Mouse (Mus musculus) kidney, embryonic 16.5 days (tissue): Measurements from ENCODE around the gene Hmcn2. TPM values are rescaled to one million over a fixed set of nuclear protein-coding genes. Genes with fewer than 3 reads are reported as not detected.

ENCODE experiments used
- ATAC-seq: fragments of 200-750 bp; cut with Nextera tagmentation; 2 replicates; pipeline ENCODE4 v1.8.0; 2017; ENCODE audit warnings: moderate TSS enrichment; ENCODE audit not compliant: low FRiP score, low TSS enrichment
- H3K27ac ChIP-seq: fragments of 300-500 bp; sonication (generic); 2 replicates; pipeline ENCODE4 v1.5.1; 2014; ENCODE audit warnings: low read length
- H3K27me3 ChIP-seq: fragments of 300-500 bp; sonication (generic); 2 replicates; pipeline ENCODE4 v1.6.1; 2014; ENCODE audit warnings: low read length, control low read depth, mixed read lengths; ENCODE audit not compliant: insufficient read depth
- H3K36me3 ChIP-seq: fragments of 300-500 bp; sonication (generic); 2 replicates; pipeline ENCODE4 v1.6.1; 2014; ENCODE audit warnings: low read length, control low read depth, mixed read lengths; ENCODE audit not compliant: insufficient read depth
- H3K4me1 ChIP-seq: fragments of 300-500 bp; sonication (generic); 2 replicates; pipeline ENCODE4 v1.6.1; 2014; ENCODE audit warnings: low read length, control low read depth, mixed read lengths; ENCODE audit not compliant: insufficient read depth
- H3K4me2 ChIP-seq: fragments of 300-500 bp; sonication (generic); replicated peaks from 2 replicates; pipeline ENCODE4 v1.6.1; 2014; ENCODE audit warnings: low read depth, low read length
- H3K4me3 ChIP-seq: fragments of 300-500 bp; sonication (generic); 2 replicates; pipeline ENCODE4 v1.5.1; 2014; ENCODE audit warnings: mild to moderate bottlenecking, low read length
- H3K9ac ChIP-seq: fragments of 300-500 bp; sonication (generic); replicated peaks from 2 replicates; pipeline ENCODE4 v1.6.1; 2014; ENCODE audit warnings: low read length
- H3K9me3 ChIP-seq: fragments of 300-500 bp; sonication (generic); 2 replicates; pipeline ENCODE4 v1.6.1; 2016; ENCODE audit warnings: low read length, control low read depth
- WGBS: fragments of 180-500 bp; shearing (Covaris S2); extraction: QIAGEN DNeasy Blood & Tissue Kit; methylation state at CpG from one replicate; pipeline ENCODE4 v1.1.7; 2014; 5-methylcytosine and 5-hydroxymethylcytosine counted together
- polyA plus RNA-seq: library from polyadenylated mRNA; unstranded; fragments of >200 nt; fragmentation: Nextera tagmentation; extraction: Ambion mirVana; gene quantifications from 2 replicates; pipeline ENCODE4 v1.2.1, GENCODE M21; 2015

Hmcn2 gene
- polyA plus RNA-seq, 1 experiment from 2014 or later, result 0.34 TPM

DNA sequence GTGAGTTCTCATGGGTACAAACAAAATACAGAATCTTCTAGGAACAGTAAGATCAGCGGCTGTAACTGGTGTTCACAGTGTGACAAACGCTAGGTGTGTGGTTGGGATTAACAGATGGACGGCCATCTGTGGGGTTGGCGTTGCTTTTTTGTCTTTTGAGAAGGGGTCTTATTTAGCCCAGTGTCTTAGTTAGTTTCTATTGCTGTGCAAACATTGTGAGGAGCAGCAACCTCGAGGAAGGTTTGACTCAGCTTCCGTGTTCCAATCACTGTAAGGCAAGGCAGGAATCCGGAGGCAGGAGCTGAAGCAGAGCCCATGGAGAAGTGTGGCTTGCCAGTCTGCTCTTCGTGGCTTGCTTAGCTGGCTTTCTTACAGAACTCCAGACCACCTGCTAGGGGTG is 33.1 kb upstream of the Hmcn2 start:
- no peak for ATAC-seq
- H3K36me3 ChIP-seq, result peaks cover 24% of the 10 kb centered on the region; the same call in 1 of the 2 replicates
- 90% methylated on average over 8 of the region's 8 CpGs for WGBS

DNA sequence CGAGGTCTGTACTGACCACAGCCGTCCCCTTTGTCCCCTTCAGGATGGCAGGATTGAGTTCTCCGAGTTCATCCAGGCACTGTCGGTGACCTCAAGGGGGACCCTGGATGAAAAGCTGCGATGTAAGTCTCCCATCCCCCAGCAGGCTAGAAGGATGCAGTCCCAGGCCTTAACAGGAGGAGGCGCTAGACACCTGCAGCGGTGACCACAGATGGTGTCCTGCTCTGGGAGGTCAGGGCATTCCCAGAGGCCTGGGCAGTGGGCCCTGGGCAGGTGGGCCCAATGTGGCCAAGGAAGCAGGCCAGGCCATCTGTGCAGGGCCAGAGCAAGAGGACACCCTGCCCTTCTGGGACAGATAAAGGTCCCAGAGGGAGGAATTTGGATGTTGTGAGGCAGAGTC is 31.9 kb upstream of the Hmcn2 start:
- H3K27ac ChIP-seq, result no peak overlapping the region
- no peak overlapping the region for H3K9ac ChIP-seq
- 60% methylated on average over 7 of the region's 7 CpGs for WGBS
- H3K9me3 ChIP-seq, result no peaks in the 10 kb centered on the region
- no peaks in the 10 kb centered on the region for H3K4me1 ChIP-seq
- no peaks in the 10 kb centered on the region for H3K27me3 ChIP-seq
- no peak overlapping the region for H3K4me3 ChIP-seq
- peaks cover 27% of the 10 kb centered on the region for H3K36me3 ChIP-seq
- ATAC-seq, result no peak
- H3K4me2 ChIP-seq, result no peak overlapping the region

More for the DNA sequence above, 33.1 kb upstream of the Hmcn2 start:
- Histone ChIP-seq H3K9me3 (no peaks in the 10 kb centered on the region), H3K4me3 (no peak overlapping the region), H3K4me1 (no peaks in the 10 kb centered on the region), H3K9ac (no peak overlapping the region), H3K27ac (no peak overlapping the region), H3K4me2 (no peak overlapping the region), H3K27me3 (no peaks in the 10 kb centered on the region)

DNA sequence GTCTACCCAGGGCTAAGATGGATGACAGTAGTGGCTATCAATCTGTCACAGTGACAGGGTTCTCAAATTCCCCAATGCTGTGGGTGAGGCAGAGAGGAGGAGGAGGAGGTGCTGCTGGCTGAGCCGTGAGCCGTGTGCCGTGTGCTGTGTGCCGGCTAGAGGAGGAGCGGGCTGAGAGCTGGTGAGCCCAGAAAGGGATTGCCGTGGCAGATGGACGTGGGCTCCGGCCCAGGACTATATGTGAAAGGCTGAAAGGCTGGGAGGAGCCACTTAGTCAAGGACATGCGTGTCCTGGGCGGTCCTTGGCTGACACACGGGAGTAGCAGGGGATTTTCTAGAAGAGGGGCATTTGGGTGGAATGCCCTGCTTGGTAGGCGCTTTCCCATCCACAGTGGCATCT is 31.3 kb upstream of the Hmcn2 start:
- H3K27ac ChIP-seq, result no peak overlapping the region

GRCm38 (mm10) chr2:31284531-31284930 is 29.7 kb upstream of the Hmcn2 start:
- peaks cover 40% of the 10 kb centered on the region for H3K36me3 ChIP-seq
- WGBS, result 81% methylated on average over 5 of the region's 5 CpGs
- no peaks in the 10 kb centered on the region for H3K4me1 ChIP-seq
- no peaks in the 10 kb centered on the region for H3K9me3 ChIP-seq
- H3K4me3 ChIP-seq, result no peak overlapping the region
- no peak overlapping the region for H3K27ac ChIP-seq
- no peaks in the 10 kb centered on the region for H3K27me3 ChIP-seq
- no peak for ATAC-seq
- H3K4me2 ChIP-seq, result no peak overlapping the region
- no peak overlapping the region for H3K9ac ChIP-seq

More for the DNA sequence above, 31.3 kb upstream of the Hmcn2 start:
- WGBS, result 70% methylated on average over 12 of the region's 12 CpGs
- no peak for ATAC-seq
- Histone ChIP-seq H3K36me3 (peaks cover 30% of the 10 kb centered on the region), H3K9me3 (no peaks in the 10 kb centered on the region), H3K4me3 (no peak overlapping the region), H3K4me2 (no peak overlapping the region), H3K9ac (no peak overlapping the region), H3K27me3 (no peaks in the 10 kb centered on the region), H3K4me1 (no peaks in the 10 kb centered on the region)

DNA sequence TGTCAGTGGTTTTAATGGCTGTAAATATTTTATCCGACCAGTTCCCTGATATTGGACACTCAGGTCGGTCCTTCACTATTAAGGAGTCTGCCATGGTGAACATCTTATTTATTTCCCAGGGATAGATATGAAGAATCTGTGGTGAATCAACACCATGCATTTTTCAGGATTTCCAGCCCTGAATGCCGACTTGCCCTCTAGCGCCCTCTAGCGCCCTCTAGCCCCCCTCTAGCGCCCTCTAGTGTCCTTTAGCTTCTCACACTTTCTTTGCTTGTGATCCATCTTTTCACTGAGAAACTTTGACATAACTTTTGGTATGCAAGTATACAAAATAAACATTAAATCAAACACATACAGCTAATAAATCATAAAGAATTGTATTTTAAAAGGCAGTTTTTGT is 22.8 kb upstream of the Hmcn2 start:
- Histone ChIP-seq H3K9ac (no peak overlapping the region), H3K4me3 (no peak overlapping the region), H3K27me3 (no peaks in the 10 kb centered on the region), H3K4me1 (no peaks in the 10 kb centered on the region), H3K9me3 (no peaks in the 10 kb centered on the region), H3K27ac (no peak overlapping the region), H3K36me3 (peaks cover 50% of the 10 kb centered on the region), H3K4me2 (no peak overlapping the region)
- WGBS, result 7% methylated on average over 6 of the region's 6 CpGs
- no peak for ATAC-seq

GRCm38 (mm10) chr2:31294985-31295384 is 19.2 kb upstream of the Hmcn2 start:
- no peak overlapping the region for H3K9ac ChIP-seq
- no peaks in the 10 kb centered on the region for H3K9me3 ChIP-seq
- peaks cover 7% of the 10 kb centered on the region for H3K4me1 ChIP-seq
- H3K27ac ChIP-seq, result no peak overlapping the region
- H3K4me3 ChIP-seq, result no peak overlapping the region
- H3K27me3 ChIP-seq, result no peaks in the 10 kb centered on the region
- 1% methylated on average over 4 of the region's 4 CpGs for WGBS
- no peak overlapping the region for H3K4me2 ChIP-seq
- peaks cover 29% of the 10 kb centered on the region for H3K36me3 ChIP-seq
- ATAC-seq, result no peak

DNA sequence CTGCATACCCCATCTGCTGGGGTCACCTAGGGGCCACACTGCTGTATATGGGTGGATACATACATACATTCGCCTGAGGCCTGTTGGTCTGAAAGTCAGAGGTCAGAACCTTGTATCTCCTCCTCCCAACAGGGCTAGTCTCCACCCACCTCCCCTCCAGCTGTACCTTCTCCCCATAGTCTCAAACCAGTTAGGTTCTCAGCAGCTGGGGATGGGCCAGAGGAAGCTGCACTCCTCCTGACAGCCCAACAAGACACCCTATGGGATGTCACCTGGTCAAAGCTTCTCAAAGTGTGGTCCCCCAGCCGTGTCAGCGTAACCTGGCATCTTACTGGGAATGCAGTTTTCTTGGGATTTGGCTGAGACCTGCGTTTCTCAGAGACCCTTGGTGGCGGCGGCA is 17.8 kb upstream of the Hmcn2 start:
- H3K36me3 ChIP-seq, result peaks cover 23% of the 10 kb centered on the region
- H3K4me2 ChIP-seq, result no peak overlapping the region
- H3K9me3 ChIP-seq, result no peaks in the 10 kb centered on the region
- H3K27me3 ChIP-seq, result no peaks in the 10 kb centered on the region
- no peak overlapping the region for H3K4me3 ChIP-seq
- WGBS, result 79% methylated on average over 6 of the region's 6 CpGs
- H3K27ac ChIP-seq, result no peak overlapping the region
- H3K9ac ChIP-seq, result no peak overlapping the region
- peaks cover 7% of the 10 kb centered on the region for H3K4me1 ChIP-seq
- no peak for ATAC-seq

- H3K9ac ChIP-seq, result peak overlapping the region; percentile 67
- peak overlapping the region; percentile 57 for H3K4me3 ChIP-seq
- ATAC-seq, result peak; percentile 88
- no peaks in the 10 kb centered on the region for H3K27me3 ChIP-seq
- H3K36me3 ChIP-seq, result peaks cover 15% of the 10 kb centered on the region; the same call in 1 of the 2 replicates
- H3K9me3 ChIP-seq, result no peaks in the 10 kb centered on the region
- 0 out of 2 replicates have a peak overlapping the region, but pooled peaks have one; percentile 29 for H3K27ac ChIP-seq
- H3K4me1 ChIP-seq, result peaks cover 7% of the 10 kb centered on the region
- H3K4me2 ChIP-seq, result peak overlapping the region; percentile 67
- 5% methylated on average over 17 of the region's 17 CpGs for WGBS
These were observed 16.5 kb upstream of the Hmcn2 start for GRCm38 (mm10) chr2:31297602-31298268.

DNA sequence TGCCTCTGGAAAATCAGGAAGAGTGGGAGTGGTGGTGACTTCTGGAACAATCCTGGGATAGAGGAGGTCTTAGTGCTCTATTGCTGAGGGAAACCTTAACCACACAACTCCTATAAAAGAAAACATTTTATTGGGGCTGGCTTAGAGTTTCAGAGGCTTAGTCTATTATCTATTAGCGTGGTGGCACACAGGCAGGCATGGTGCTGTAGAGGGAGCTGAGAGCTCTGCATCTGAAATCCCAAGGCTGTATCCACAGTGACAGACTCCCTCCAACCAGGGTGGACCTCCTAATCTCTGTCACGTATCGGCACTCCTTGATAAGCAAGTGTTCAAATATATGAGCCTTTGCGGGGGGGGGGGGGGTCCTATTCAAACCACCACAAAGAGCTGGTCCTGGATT is 15.4 kb upstream of the Hmcn2 start:
- no peak for ATAC-seq

GRCm38 (mm10) chr2:31299266-31299665 is 14.9 kb upstream of the Hmcn2 start:
- Histone ChIP-seq H3K9ac (no peak overlapping the region), H3K4me2 (no peak overlapping the region)
- 27% methylated on average over 4 of the region's 4 CpGs for WGBS

More for the DNA sequence above, 15.4 kb upstream of the Hmcn2 start:
- Histone ChIP-seq H3K9me3 (no peaks in the 10 kb centered on the region), H3K4me1 (peaks cover 7% of the 10 kb centered on the region), H3K27me3 (no peaks in the 10 kb centered on the region), H3K27ac (no peak overlapping the region), H3K36me3 (peaks cover 4% of the 10 kb centered on the region; the same call in 1 of the 2 replicates), H3K4me3 (peak overlapping the region; percentile 57), H3K4me2 (peak overlapping the region; percentile 67), H3K9ac (no peak overlapping the region)
- 42% methylated on average over 4 of the region's 4 CpGs for WGBS

More at GRCm38 (mm10) chr2:31299266-31299665, 14.9 kb upstream of the Hmcn2 start:
- Histone ChIP-seq H3K4me3 (no peak overlapping the region), H3K4me1 (peaks cover 7% of the 10 kb centered on the region), H3K27ac (no peak overlapping the region), H3K9me3 (no peaks in the 10 kb centered on the region), H3K36me3 (0 out of 2 replicates have a peak, but pooled peaks cover 2% of the 10 kb centered on the region), H3K27me3 (no peaks in the 10 kb centered on the region)
- no peak for ATAC-seq
